Mouse (Mus musculus): Measurements from ENCODE around the gene Tubgcp6. TPM values are rescaled to one million over a fixed set of nuclear protein-coding genes. Genes with fewer than 3 reads are reported as not detected.

Tubgcp6 gene
- polyA plus RNA-seq, 1 experiment from 2014 or later, result 17.0 TPM

GRCm38 (mm10) chr15:89125351-89125750 is 2.4 kb upstream of the Tubgcp6 start:
- Histone ChIP-seq H3K36me3 (ENCODE audit: control insufficient read depth, insufficient read depth, low read length) (peaks cover 8% of the 10 kb centered on the region; the same call in 1 of the 2 replicates), H3K9ac (ENCODE audit: low read length) (no peak overlapping the region), H3K9me3 (replicated peaks; ENCODE audit: control insufficient read depth, low read length) (no peaks in the 10 kb centered on the region), H3K4me2 (ENCODE audit: low read length) (no peak overlapping the region), H3K27me3 (replicated peaks; ENCODE audit: control insufficient read depth, insufficient read depth, low read length) (no peaks in the 10 kb centered on the region), H3K4me3 (ENCODE audit: low read depth, low read length) (no peak overlapping the region), H3K27ac (ENCODE audit: low read depth, low read length) (no peak overlapping the region), H3K4me1 (ENCODE audit: control insufficient read depth, insufficient read depth, low read length) (peaks cover 34% of the 10 kb centered on the region)
- no peak for DNase-seq (ENCODE audit: low spot score)
- ATAC-seq, result no peak
- WGBS, result 93% methylated on average over 9 of the region's 9 CpGs

DNA sequence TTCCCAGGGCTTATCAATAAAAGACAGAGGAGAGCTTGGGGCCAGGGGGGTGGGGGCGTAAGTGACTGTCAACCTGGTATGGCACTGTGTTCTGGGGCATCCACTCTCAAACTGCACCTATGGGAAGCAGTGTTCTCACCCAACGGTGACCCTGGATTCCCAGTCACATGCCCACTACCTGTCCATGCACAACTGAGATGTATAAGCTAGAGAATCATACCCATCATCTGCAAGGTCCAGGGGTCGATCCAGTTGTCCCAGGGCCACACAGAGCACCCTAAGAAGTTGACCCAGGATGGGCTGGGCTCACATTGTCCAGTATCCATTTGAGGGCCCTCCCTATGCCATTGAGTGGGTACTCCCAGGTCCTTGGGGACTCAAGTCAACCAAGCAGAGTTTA is 1.4 kb upstream of the Tubgcp6 start:
- ATAC-seq, result no peak

DNA sequence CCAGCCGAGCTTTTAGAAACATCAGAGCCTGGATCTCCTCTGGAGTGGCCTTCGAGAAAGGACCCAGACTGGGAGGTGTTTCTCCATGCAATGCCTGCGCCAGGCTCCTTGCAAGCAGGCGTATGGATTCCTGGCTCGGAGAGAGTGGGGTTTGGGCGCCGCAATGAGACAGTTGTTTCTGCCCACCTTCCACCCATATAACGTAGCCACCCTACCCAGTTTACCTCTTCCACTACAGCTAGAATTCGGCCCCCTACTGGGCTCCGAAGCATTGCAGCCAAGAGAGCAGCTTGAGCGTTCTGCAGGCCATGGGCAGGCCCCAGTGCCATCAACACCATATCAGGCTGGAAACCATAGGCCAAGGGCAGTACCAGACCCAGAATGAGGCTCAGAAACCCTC is 683 bp upstream of the Tubgcp6 start:
- Histone ChIP-seq H3K27ac (ENCODE audit: low read depth, low read length) (peak overlapping the region; percentile 83), H3K36me3 (ENCODE audit: control insufficient read depth, insufficient read depth, low read length) (peaks cover 21% of the 10 kb centered on the region), H3K27me3 (replicated peaks; ENCODE audit: control insufficient read depth, insufficient read depth, low read length) (no peaks in the 10 kb centered on the region), H3K4me1 (ENCODE audit: control insufficient read depth, insufficient read depth, low read length) (peaks cover 33% of the 10 kb centered on the region), H3K4me3 (ENCODE audit: low read depth, low read length) (peak overlapping the region; percentile 89), H3K9ac (ENCODE audit: low read length) (peak overlapping the region; percentile 65), H3K4me2 (ENCODE audit: low read length) (peak overlapping the region; percentile 96), H3K9me3 (replicated peaks; ENCODE audit: control insufficient read depth, low read length) (no peaks in the 10 kb centered on the region)
- peak; percentile 49 for DNase-seq (ENCODE audit: low spot score)
- ATAC-seq, result peak; percentile 7; the same call in 1 of the 2 replicates
- WGBS, result 29% methylated on average over 11 of the region's 11 CpGs

More for the DNA sequence above, 1.4 kb upstream of the Tubgcp6 start:
- Histone ChIP-seq H3K4me2 (ENCODE audit: low read length) (no peak overlapping the region), H3K9ac (ENCODE audit: low read length) (peak overlapping the region; percentile 65; the same call in 1 of the 2 replicates), H3K27ac (ENCODE audit: low read depth, low read length) (no peak overlapping the region), H3K4me1 (ENCODE audit: control insufficient read depth, insufficient read depth, low read length) (peaks cover 38% of the 10 kb centered on the region), H3K9me3 (replicated peaks; ENCODE audit: control insufficient read depth, low read length) (no peaks in the 10 kb centered on the region), H3K36me3 (ENCODE audit: control insufficient read depth, insufficient read depth, low read length) (peaks cover 17% of the 10 kb centered on the region; the same call in 1 of the 2 replicates), H3K4me3 (ENCODE audit: low read depth, low read length) (no peak overlapping the region), H3K27me3 (replicated peaks; ENCODE audit: control insufficient read depth, insufficient read depth, low read length) (no peaks in the 10 kb centered on the region)
- 89% methylated on average over 3 of the region's 3 CpGs for WGBS
- DNase-seq (ENCODE audit: low spot score), result no peak

GRCm38 (mm10) chr15:89118007-89118406 is 4.9 kb downstream of the Tubgcp6 start:
- H3K4me3 ChIP-seq (ENCODE audit: low read depth, low read length), result no peak overlapping the region
- no peaks in the 10 kb centered on the region for H3K27me3 ChIP-seq (replicated peaks; ENCODE audit: control insufficient read depth, insufficient read depth, low read length)
- H3K4me1 ChIP-seq (ENCODE audit: control insufficient read depth, insufficient read depth, low read length), result peaks cover 23% of the 10 kb centered on the region
- no peak overlapping the region for H3K4me2 ChIP-seq (ENCODE audit: low read length)
- peaks cover 61% of the 10 kb centered on the region for H3K36me3 ChIP-seq (ENCODE audit: control insufficient read depth, insufficient read depth, low read length)
- peak; percentile 21 for DNase-seq (ENCODE audit: low spot score)
- no peaks in the 10 kb centered on the region for H3K9me3 ChIP-seq (replicated peaks; ENCODE audit: control insufficient read depth, low read length)
- no peak overlapping the region for H3K9ac ChIP-seq (ENCODE audit: low read length)
- no peak overlapping the region for H3K27ac ChIP-seq (ENCODE audit: low read depth, low read length)
- ATAC-seq, result no peak

DNA sequence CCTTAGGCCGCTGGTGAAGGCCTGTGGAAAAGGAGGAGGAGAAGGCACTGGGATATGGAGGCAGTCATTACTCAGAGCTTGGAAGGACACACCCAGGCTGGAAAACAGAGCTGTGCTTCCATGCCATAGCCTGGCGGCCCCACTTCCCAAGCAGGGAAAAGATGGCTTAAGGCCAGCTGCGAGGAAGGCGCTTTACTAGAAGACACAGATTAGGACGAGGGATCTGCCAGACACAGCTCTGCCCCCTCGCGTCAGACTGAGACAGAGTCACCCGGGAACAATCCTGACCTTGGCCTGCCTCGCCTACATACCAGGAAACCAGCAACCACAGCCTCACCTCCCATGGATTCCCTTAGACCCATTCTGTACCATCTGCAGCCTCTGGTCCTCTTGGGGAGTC is 12.8 kb downstream of the Tubgcp6 start:
- H3K36me3 ChIP-seq (ENCODE audit: control insufficient read depth, insufficient read depth, low read length), result peaks cover 98% of the 10 kb centered on the region
- ATAC-seq, result no peak

DNA sequence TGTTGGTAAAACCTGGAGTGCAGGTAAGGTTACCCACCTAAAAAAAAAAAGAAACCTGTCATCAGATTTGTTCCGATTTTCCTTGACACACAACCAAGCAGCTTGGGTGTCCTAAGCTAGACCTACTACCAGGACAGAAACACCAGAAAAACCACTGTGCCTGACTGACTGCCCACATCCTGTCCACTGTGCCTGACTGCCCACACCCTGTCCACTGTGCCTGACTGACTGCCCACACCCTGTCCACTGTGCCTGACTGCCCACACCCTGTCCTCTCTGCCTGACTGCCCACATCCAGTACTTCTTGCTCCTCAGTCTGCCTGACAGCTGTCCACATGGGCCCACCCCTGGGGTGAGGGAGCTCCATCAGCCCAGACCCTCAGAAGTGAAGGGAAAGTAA is 15.9 kb downstream of the Tubgcp6 start:
- H3K27me3 ChIP-seq (replicated peaks; ENCODE audit: control insufficient read depth, insufficient read depth, low read length), result no peaks in the 10 kb centered on the region
- H3K27ac ChIP-seq (ENCODE audit: low read depth, low read length), result no peak overlapping the region
- peaks cover 100% of the 10 kb centered on the region for H3K36me3 ChIP-seq (ENCODE audit: control insufficient read depth, insufficient read depth, low read length)
- DNase-seq (ENCODE audit: low spot score), result no peak
- no peaks in the 10 kb centered on the region for H3K9me3 ChIP-seq (replicated peaks; ENCODE audit: control insufficient read depth, low read length)
- ATAC-seq, result no peak
- H3K4me1 ChIP-seq (ENCODE audit: control insufficient read depth, insufficient read depth, low read length), result no peaks in the 10 kb centered on the region
- H3K4me2 ChIP-seq (ENCODE audit: low read length), result no peak overlapping the region
- no peak overlapping the region for H3K9ac ChIP-seq (ENCODE audit: low read length)
- WGBS, result 81% methylated on average over 1 of the region's 1 CpGs
- H3K4me3 ChIP-seq (ENCODE audit: low read depth, low read length), result no peak overlapping the region

More for the DNA sequence above, 12.8 kb downstream of the Tubgcp6 start:
- no peak for DNase-seq (ENCODE audit: low spot score)
- H3K9me3 ChIP-seq (replicated peaks; ENCODE audit: control insufficient read depth, low read length), result no peaks in the 10 kb centered on the region
- no peaks in the 10 kb centered on the region for H3K27me3 ChIP-seq (replicated peaks; ENCODE audit: control insufficient read depth, insufficient read depth, low read length)
- no peak overlapping the region for H3K9ac ChIP-seq (ENCODE audit: low read length)
- 83% methylated on average over 9 of the region's 9 CpGs for WGBS
- H3K4me3 ChIP-seq (ENCODE audit: low read depth, low read length), result no peak overlapping the region
- no peak overlapping the region for H3K27ac ChIP-seq (ENCODE audit: low read depth, low read length)
- no peak overlapping the region for H3K4me2 ChIP-seq (ENCODE audit: low read length)
- H3K4me1 ChIP-seq (ENCODE audit: control insufficient read depth, insufficient read depth, low read length), result no peaks in the 10 kb centered on the region

DNA sequence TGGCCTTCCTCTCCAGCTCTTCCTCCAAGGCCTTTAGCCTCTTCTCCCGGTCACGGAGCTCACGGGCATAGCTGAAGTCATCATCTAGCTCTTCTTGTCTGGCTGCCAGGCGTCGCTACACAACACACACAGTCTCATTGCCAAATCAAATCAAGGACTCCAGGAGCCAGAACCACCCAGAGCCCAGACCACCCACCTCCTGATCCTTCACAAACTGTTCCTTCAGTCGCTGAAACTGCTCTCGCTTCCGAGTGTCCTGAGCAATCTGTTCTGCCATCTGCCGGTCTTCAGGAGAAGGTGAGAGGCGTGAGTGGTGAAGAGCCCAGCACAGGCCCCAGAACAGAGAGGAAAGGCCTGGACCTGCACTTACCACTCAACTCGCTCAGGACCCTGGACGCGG is 16.8 kb downstream of the Tubgcp6 start:
- Histone ChIP-seq H3K4me3 (ENCODE audit: low read depth, low read length) (no peak overlapping the region), H3K36me3 (ENCODE audit: control insufficient read depth, insufficient read depth, low read length) (peaks cover 100% of the 10 kb centered on the region), H3K27me3 (replicated peaks; ENCODE audit: control insufficient read depth, insufficient read depth, low read length) (no peaks in the 10 kb centered on the region), H3K9ac (ENCODE audit: low read length) (no peak overlapping the region), H3K4me1 (ENCODE audit: control insufficient read depth, insufficient read depth, low read length) (no peaks in the 10 kb centered on the region), H3K27ac (ENCODE audit: low read depth, low read length) (no peak overlapping the region), H3K4me2 (ENCODE audit: low read length) (no peak overlapping the region), H3K9me3 (replicated peaks; ENCODE audit: control insufficient read depth, low read length) (no peaks in the 10 kb centered on the region)
- DNase-seq (ENCODE audit: low spot score) (no peak), ATAC-seq (no peak)
- 83% methylated on average over 13 of the region's 13 CpGs for WGBS

DNA sequence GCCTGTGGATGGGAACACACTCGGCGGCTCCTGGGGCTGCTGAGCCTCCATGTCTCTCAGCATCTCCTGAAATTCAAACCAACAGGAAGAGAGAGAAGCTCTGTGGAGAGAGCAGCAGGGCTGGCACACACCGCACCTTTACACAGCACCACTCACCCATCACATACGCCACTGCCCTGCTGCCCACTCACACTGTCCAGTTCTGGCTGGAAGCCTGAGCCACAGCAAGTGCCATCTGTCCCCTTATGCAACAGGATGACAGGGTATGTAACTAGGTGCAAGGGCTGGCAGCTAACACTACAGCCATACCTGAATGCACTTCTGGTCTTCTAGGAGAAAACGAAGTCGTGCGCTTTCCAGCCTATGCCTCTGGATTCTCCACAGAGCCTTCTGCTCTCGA is 18.5 kb downstream of the Tubgcp6 start:
- H3K36me3 ChIP-seq (ENCODE audit: control insufficient read depth, insufficient read depth, low read length), result peaks cover 100% of the 10 kb centered on the region
- H3K27ac ChIP-seq (ENCODE audit: low read depth, low read length), result no peak overlapping the region
- H3K4me1 ChIP-seq (ENCODE audit: control insufficient read depth, insufficient read depth, low read length), result no peaks in the 10 kb centered on the region
- H3K4me3 ChIP-seq (ENCODE audit: low read depth, low read length), result no peak overlapping the region
- DNase-seq (ENCODE audit: low spot score), result no peak
- no peaks in the 10 kb centered on the region for H3K9me3 ChIP-seq (replicated peaks; ENCODE audit: control insufficient read depth, low read length)
- WGBS, result 96% methylated on average over 8 of the region's 8 CpGs
- no peaks in the 10 kb centered on the region for H3K27me3 ChIP-seq (replicated peaks; ENCODE audit: control insufficient read depth, insufficient read depth, low read length)
- no peak for ATAC-seq
- H3K9ac ChIP-seq (ENCODE audit: low read length), result no peak overlapping the region
- H3K4me2 ChIP-seq (ENCODE audit: low read length), result no peak overlapping the region

- 84% methylated on average over 10 of the region's 10 CpGs for WGBS
- Histone ChIP-seq H3K4me3 (ENCODE audit: low read depth, low read length) (no peak overlapping the region), H3K27me3 (replicated peaks; ENCODE audit: control insufficient read depth, insufficient read depth, low read length) (no peaks in the 10 kb centered on the region), H3K36me3 (ENCODE audit: control insufficient read depth, insufficient read depth, low read length) (peaks cover 100% of the 10 kb centered on the region), H3K4me1 (ENCODE audit: control insufficient read depth, insufficient read depth, low read length) (no peaks in the 10 kb centered on the region), H3K27ac (ENCODE audit: low read depth, low read length) (no peak overlapping the region), H3K9me3 (replicated peaks; ENCODE audit: control insufficient read depth, low read length) (no peaks in the 10 kb centered on the region), H3K9ac (ENCODE audit: low read length) (no peak overlapping the region), H3K4me2 (ENCODE audit: low read length) (no peak overlapping the region)
- DNase-seq (ENCODE audit: low spot score) (no peak), ATAC-seq (no peak)
Measured at GRCm38 (mm10) chr15:89103921-89104320, 19.0 kb downstream of the Tubgcp6 start.

All from forebrain, embryonic 14.5 days (tissue).